Mouse (Mus musculus) cortical plate, adult 2 months (tissue): ENCODE measurements around the gene Sdad1.

Experiments used
- CTCF ChIP-seq: fragments of 200-500 bp; IDR thresholded peaks from 2 replicates; pipeline ENCODE4 v1.5.1; 2011; ENCODE audit warnings: mild to moderate bottlenecking, control low read depth, low read length; ENCODE audit not compliant: insufficient read depth; ENCODE audit errors: extremely low read depth
- POLR2A ChIP-seq: fragments of 200-500 bp; IDR thresholded peaks from 2 replicates; pipeline ENCODE4 v1.6.1; 2011; ENCODE audit warnings: mild to moderate bottlenecking, low read length, control low read depth; ENCODE audit not compliant: insufficient read depth; ENCODE audit errors: extremely low read depth

- no peak for TF ChIP-seq CTCF
- TF ChIP-seq POLR2A, result no peak
These were observed 46.4 kb downstream of the Sdad1 start for GRCm38 (mm10) chr5:92263761-92264359.
